Mouse (Mus musculus): Measurements from ENCODE around the gene Plekhg3. TPM values are rescaled to one million over a fixed set of nuclear protein-coding genes. Genes with fewer than 3 reads are reported as not detected.

The Plekhg3 gene
- total RNA-seq, 2 experiments from 2014 or later, result 22.7 to 24.6 TPM

DNA sequence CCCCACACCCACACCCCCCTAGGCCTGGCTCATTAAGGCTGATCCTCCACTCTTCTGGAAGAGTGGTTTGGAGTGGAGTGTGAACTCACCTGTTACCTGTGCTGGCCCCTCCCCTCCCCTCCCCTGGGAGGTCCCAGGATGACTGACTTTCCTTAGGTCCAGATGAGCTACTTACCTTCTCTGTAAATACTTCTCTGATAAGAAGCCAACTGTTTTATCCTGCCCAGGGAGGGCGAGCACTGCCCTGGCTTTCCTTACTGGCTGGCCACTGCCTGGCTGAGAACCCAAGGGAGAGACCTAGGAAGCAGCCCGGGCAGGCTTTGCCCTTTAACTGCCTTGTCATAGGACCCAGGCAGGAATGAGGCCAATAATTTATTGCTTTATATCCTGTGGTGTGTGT, 47.8 kb downstream of the Plekhg3 start:
- intact Hi-C loops (cut with DNase I), result no loop called here
- no peak for DNase-seq

- no peak for DNase-seq
- intact Hi-C loops (cut with DNase I), result no loop called here
Observed at GRCm38 (mm10) chr12:76579806-76580205, 49.1 kb downstream of the Plekhg3 start.

- DNase-seq, result no peak
- intact Hi-C loops (cut with DNase I), result no loop called here
Observed at GRCm38 (mm10) chr12:76582139-76582538, 51.4 kb downstream of the Plekhg3 start.

DNA sequence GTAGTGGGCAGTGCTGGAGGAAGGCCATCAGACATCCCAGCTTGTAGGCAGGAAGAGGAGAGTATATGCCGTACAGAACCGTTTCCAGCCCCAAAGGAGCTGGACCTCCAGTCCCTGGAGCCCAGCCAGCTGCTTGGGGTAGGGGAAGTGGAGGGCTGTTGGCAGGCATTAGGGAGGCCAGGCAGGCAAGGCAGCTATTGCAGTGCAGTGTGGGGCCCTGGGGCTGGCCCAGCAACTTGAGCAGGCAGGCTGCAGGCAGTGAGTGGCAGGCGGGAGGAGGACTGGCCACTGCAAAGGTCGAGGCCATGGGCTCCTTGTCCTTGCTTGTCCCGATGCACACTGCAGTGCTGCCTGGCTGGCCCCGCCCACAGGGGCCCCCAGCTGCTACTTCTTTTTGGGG, 52.1 kb downstream of the Plekhg3 start:
- intact Hi-C loops (cut with DNase I), result no loop called here
- peak in 1 of 2 experiments; percentile 52 for DNase-seq

DNA sequence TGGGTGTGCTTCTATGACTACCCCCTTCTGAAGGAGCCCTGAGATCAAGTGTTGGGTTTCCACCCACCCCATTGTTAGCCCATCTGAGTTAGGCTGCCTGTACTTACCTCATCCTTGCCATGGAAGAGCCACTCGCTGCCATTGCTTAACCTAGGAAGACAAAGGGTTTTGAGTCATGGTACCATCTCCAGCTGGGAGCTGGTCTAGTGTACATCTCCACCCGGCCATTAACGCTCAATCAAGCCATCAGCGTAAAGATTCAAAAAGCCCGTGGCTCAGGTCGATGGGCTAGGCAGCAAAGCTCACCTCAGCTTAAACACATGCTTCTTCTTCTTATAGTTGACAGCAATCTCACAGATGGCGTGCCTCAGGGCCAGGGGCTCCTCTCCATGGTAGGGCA, 52.8 kb downstream of the Plekhg3 start:
- intact Hi-C loops (cut with DNase I), result no loop called here
- DNase-seq, result no peak

GRCm38 (mm10) chr12:76585028-76585427, 54.3 kb downstream of the Plekhg3 start:
- no peak for DNase-seq
- intact Hi-C loops (cut with DNase I), result no loop called here

DNA sequence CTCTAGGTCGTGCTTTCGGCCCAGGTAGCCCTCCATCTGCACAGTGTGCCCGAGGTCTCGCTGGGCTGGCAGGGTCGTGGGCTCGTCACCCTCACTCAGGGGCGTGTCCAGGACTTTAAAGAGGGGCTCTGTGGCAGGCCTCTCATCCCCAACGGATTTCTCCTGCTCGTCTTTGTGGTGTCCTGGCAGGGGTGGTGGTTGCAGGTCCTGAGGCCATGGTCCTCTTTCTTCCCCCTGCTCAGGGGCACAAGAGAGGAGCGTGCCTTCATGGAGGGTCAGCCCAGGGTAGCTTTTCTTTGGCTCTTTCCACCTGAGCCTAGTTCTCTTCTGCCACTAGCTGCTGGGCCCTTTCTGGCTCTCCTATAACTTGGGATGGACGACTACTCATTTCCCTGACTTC, 56.7 kb downstream of the Plekhg3 start:
- DNase-seq, result no peak
- intact Hi-C loops (cut with DNase I), result no loop called here

DNA sequence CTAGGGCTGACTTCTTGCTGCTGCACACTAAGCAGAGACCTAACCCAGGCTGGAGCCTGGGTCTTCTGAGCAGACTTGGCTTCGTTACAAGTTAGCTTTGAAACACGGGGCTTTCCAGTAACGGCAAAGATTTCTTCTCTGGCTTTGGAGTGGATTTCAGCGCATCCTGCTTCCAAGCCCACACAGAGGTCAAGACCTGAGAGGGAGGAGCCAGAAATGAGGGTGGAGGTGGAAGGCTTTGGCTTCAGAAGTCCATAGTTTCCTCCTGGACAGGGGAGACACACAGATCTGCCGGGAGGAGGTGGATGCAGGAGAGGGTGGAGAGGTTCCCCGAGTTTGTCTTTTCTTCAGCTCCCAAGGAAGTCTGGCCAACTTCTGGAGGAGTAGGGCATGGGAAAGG, 58.8 kb downstream of the Plekhg3 start:
- DNase-seq, result peak; percentile 67 to 72
- intact Hi-C loops (cut with DNase I), result no loop called here

DNA sequence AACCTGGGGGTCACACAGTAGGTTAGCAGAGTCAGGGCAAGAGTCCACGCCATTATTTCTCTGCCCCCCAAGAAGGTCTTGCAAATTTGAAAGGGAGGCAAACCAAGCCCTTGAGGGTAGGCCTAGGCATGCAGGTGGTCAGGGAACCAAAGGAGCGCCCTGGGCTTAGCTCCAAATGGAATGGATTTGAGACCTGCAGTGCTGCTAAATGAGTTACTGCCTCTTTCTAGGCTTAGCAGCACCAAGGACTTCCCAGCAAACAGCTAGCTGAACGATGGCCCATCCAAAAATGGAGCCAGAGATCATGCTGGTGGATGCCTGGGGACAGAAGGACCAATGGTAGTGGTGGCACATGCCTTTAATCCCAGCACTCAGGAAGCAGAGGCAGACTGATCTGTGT, 60.3 kb downstream of the Plekhg3 start:
- intact Hi-C loops (cut with DNase I), result no loop called here
- DNase-seq, result no peak

GRCm38 (mm10) chr12:76592213-76592612, 61.5 kb downstream of the Plekhg3 start:
- intact Hi-C loops (cut with DNase I), result no loop called here
- peak in 1 of 2 experiments; percentile 72 for DNase-seq

DNA sequence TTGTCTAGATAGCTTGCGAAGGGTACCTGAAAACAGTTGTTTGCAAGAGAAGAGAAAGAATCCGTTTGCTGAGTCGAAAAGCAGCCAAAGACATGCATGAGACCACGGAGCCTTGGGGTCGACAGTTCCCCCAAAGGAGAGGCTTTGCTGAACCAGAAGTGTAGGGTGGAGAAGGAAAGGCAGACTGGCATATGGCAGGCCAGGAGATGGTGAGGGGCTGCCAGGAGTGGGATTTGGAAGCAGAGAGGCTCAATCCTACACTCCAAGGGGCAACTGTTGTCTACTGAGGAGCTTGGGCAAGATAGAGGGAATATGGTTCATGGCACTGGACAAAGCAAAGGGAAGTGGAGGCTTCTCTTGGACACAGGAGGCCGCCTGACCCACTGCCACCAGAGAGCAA, 62.6 kb downstream of the Plekhg3 start:
- no peak for DNase-seq
- intact Hi-C loops (cut with DNase I), result no loop called here

- peak; percentile 86 to 88 for DNase-seq
- intact Hi-C loops (cut with DNase I), result no loop called here
Observed at GRCm38 (mm10) chr12:76593839-76594322, 63.2 kb downstream of the Plekhg3 start.

DNA sequence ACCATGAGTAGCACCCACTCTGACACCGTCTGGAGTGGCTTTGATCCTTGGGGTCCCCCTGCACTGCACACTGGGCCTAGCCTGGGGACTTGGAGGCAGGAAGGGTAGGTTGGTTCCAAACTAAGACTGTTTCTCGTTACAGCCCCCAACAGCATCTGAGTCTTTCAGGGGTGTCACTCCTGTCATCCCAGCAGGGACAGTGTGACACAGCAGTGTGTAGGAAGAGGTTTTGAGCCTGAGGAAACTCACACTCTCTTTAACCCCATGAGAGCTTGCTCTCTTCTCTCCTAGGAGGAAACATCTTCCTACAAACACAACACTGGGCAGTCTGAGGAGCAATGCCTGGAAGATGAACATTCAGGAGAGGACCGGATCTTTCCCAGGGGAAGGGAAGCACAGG, 63.9 kb downstream of the Plekhg3 start:
- intact Hi-C loops (cut with DNase I), result no loop called here
- no peak for DNase-seq

GRCm38 (mm10) chr12:76595830-76596229, 65.1 kb downstream of the Plekhg3 start:
- no peak for DNase-seq
- intact Hi-C loops (cut with DNase I), result loop anchor here (1.0 to 5.0 kb wide), 3 partner anchors 100 to 254 kb away; partner anchors contain the start of gene Hspa2

DNA sequence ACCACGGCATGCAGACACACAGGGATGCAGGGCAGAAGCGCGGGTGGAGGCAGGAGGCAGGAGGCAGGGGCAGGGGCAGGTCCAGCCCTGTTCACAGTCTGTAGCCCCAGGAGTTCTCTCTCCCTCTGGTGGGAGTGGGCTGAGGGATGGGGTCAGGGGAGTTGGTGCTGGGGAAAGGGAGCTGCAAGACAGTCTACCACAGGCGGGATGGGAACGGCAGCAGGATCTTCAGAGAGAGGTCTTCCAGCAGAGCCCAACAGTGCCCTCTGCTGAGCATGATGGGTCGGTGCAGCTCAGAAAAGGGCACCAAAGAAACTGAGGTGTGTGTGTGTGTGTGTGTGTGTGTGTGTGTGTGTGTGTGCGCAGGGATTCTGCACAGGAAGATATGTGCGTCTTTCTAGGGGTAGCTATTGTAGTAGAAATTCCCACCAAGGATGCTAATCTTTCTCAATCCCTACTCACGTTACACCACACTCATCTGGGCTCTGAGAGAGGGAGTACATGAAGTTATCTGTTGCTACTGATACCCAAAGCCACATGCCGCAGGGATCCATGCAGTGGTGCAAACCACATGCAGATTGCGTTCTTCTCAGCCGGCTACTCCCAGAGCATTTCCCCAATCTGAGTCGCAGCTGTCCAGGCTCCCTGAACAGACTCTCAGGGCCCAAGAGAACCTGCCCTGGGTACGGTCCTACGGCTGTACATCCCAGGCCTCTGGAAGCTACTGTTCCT, 65.8 kb downstream of the Plekhg3 start:
- intact Hi-C loops (cut with DNase I), result loop anchor here (1.0 to 5.0 kb wide), 3 partner anchors 100 to 254 kb away; partner anchors contain the start of gene Hspa2
- peak; percentile 84 to 88 for DNase-seq

- DNase-seq, result peak in 1 of 2 experiments; percentile 48
- intact Hi-C loops (cut with DNase I), result loop anchor here (5.0 kb wide), 2 partner anchors 195 to 255 kb away; partner anchors contain the start of gene Hspa2
Observed at GRCm38 (mm10) chr12:76597577-76598100, 66.9 kb downstream of the Plekhg3 start.

- intact Hi-C loops (cut with DNase I), result loop anchor here (5.0 kb wide), 2 partner anchors 196 to 256 kb away; partner anchors contain the start of gene Hspa2
Observed at GRCm38 (mm10) chr12:76598196-76598928, 67.7 kb downstream of the Plekhg3 start.

DNA sequence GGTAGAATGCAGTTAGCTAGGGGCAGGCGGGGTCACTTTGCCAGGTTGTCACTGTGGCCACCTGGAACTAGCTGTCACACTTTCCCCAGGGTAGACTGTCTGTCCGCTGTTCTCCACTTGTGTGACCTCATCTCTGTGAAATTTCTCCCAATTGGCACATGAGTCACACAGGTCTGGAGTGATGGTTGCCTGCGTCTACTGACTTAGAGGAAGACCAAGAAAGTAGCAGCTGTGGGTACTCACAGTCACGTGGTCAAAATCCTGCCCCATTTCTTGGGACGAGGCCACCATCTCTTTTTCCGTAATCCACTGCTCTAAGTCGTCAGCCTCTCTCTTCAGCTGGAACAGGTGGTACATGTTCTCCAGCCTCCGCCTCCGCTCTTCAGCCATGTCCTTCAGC, 73.1 kb downstream of the Plekhg3 start:
- intact Hi-C loops (cut with DNase I), result loop anchor here (10.0 kb wide), 1 partner anchor 339 kb away; no protein-coding TSS in a partner anchor
- DNase-seq, result no peak

More at GRCm38 (mm10) chr12:76598196-76598928, 67.7 kb downstream of the Plekhg3 start:
- no peak for DNase-seq

DNA sequence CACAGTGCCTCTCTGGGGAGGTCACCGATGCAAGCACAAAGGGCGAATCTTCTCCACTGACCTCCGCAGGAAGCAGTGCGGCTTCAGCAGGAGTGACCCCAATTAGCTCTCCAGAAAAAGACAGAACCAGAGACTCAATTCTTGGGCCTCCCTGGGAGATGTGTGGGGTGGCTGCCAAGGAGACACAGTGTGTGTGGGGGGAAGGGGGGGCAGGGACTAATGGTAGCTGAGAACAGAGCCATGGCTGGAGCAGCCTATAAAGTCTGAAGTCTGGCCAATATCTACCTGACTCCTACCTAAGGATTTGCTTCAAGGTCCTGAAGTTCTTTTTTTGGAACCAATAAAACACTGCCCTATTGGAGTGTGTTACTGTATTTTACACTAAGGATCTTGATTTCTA, 73.9 kb downstream of the Plekhg3 start:
- intact Hi-C loops (cut with DNase I), result loop anchor here (10.0 kb wide), 1 partner anchor 340 kb away; no protein-coding TSS in a partner anchor
- DNase-seq, result no peak

GRCm38 (mm10) chr12:76605837-76606236, 75.1 kb downstream of the Plekhg3 start:
- intact Hi-C loops (cut with DNase I), result loop anchor here (10.0 kb wide), 1 partner anchor 341 kb away; no protein-coding TSS in a partner anchor

GRCm38 (mm10) chr12:76608241-76608640, 77.5 kb downstream of the Plekhg3 start:
- intact Hi-C loops (cut with DNase I), result loop anchor here (10.0 kb wide), 1 partner anchor 343 kb away; no protein-coding TSS in a partner anchor
- DNase-seq, result no peak

More at GRCm38 (mm10) chr12:76605837-76606236, 75.1 kb downstream of the Plekhg3 start:
- no peak for DNase-seq

All from heart, postnatal 10 days (tissue).